Mouse (Mus musculus) hematopoietic stem cell, adult 5-6 weeks (primary cell): ENCODE measurements around the gene Slc22a6. TPM values are rescaled to one million over a fixed set of nuclear protein-coding genes. Genes with fewer than 3 reads are reported as not detected.

ENCODE experiments used
- ATAC-seq, 2 experiments: fragments of 125-278 bp in 1 of 2; replicated peaks in 1 of 2; 2 replicates each; pipeline ENCODE4 v1.8.0; 2016 to 2017; ENCODE audit warnings: inconsistent platforms in 2 of 2, mild to moderate bottlenecking in 2 of 2, moderate number of reproducible peaks in 2 of 2, low read depth in 1 of 2, moderate TSS enrichment in 1 of 2; ENCODE audit not compliant: low FRiP score in 2 of 2, poor library complexity in 2 of 2, severe bottlenecking in 2 of 2, insufficient read depth in 1 of 2, low TSS enrichment in 1 of 2
- total RNA-seq: library from RNA; stranded (forward); fragments of 172-1452, 232-1000 nt; gene quantifications from 2 replicates; pipeline ENCODE4 v1.2.3, GENCODE M21; 2017

Slc22a6 gene
- total RNA-seq, 1 experiment from 2014 or later = not detected

GRCm38 (mm10) chr19:8599229-8599628, 18.6 kb upstream of the Slc22a6 start:
- no peak for ATAC-seq

GRCm38 (mm10) chr19:8601922-8602321, 15.9 kb upstream of the Slc22a6 start:
- no peak for ATAC-seq

- ATAC-seq = peak in 1 of 2 experiments; percentile 12; a peak in 1 of 4 replicates
These were observed 14.9 kb upstream of the Slc22a6 start for GRCm38 (mm10) chr19:8602914-8603313.

- no peak for ATAC-seq
These were observed 13.2 kb upstream of the Slc22a6 start for GRCm38 (mm10) chr19:8604536-8605240.

- peak in 1 of 2 experiments; percentile 36; a peak in 1 of 4 replicates for ATAC-seq
These were observed 12.6 kb upstream of the Slc22a6 start for GRCm38 (mm10) chr19:8605241-8605558.

- no peak for ATAC-seq
These were observed 6.3 kb upstream of the Slc22a6 start for GRCm38 (mm10) chr19:8611358-8612123.

- no peak for ATAC-seq
These were observed 4.7 kb upstream of the Slc22a6 start for GRCm38 (mm10) chr19:8613111-8613510.

GRCm38 (mm10) chr19:8614343-8614742, 3.5 kb upstream of the Slc22a6 start:
- ATAC-seq = no peak

- no peak for ATAC-seq
These were observed 1.5 kb upstream of the Slc22a6 start for GRCm38 (mm10) chr19:8616314-8616713.

GRCm38 (mm10) chr19:8621098-8621497, 3.3 kb downstream of the Slc22a6 start:
- no peak for ATAC-seq

- ATAC-seq = no peak
These were observed 12.4 kb downstream of the Slc22a6 start for GRCm38 (mm10) chr19:8630249-8630648.

- no peak for ATAC-seq
These were observed 13.0 kb downstream of the Slc22a6 start for GRCm38 (mm10) chr19:8630826-8631225.

- no peak for ATAC-seq
These were observed 14.2 kb downstream of the Slc22a6 start for GRCm38 (mm10) chr19:8632029-8632428.

GRCm38 (mm10) chr19:8642086-8642485, 24.2 kb downstream of the Slc22a6 start:
- ATAC-seq = peak; percentile 56 to 74

GRCm38 (mm10) chr19:8646393-8646792, 28.6 kb downstream of the Slc22a6 start:
- ATAC-seq = no peak

- ATAC-seq = no peak
These were observed 38.0 kb downstream of the Slc22a6 start for GRCm38 (mm10) chr19:8655833-8656232.

- ATAC-seq = no peak
These were observed 38.5 kb downstream of the Slc22a6 start for GRCm38 (mm10) chr19:8656341-8656740.

- no peak; a peak in 1 of 4 replicates for ATAC-seq
These were observed 44.0 kb downstream of the Slc22a6 start for GRCm38 (mm10) chr19:8661821-8662307.
